Mouse (Mus musculus) hindbrain, embryonic 15.5 days (tissue): Measurements from ENCODE around the gene Foxr1. TPM values are rescaled to one million over a fixed set of nuclear protein-coding genes. Genes with fewer than 3 reads are reported as not detected.
"Not testable (repeated sequence)": the region's sequence is repeated elsewhere in the genome, so short reads cannot be mapped to it uniquely, and the experiment has no call there.

Experiments used
- ATAC-seq: fragments of 200-750 bp; cut with Nextera tagmentation; 2 replicates; pipeline ENCODE4 v1.8.0; 2017; ENCODE audit warnings: low read depth, moderate number of reproducible peaks, moderate TSS enrichment; ENCODE audit not compliant: low FRiP score
- H3K27ac ChIP-seq: fragments of 300-500 bp; sonication (generic); replicated peaks from 2 replicates; pipeline ENCODE4 v1.5.1; 2015; ENCODE audit warnings: mild to moderate bottlenecking, inconsistent platforms
- H3K27me3 ChIP-seq: fragments of 300-500 bp; sonication (generic); 2 replicates; pipeline ENCODE4 v1.6.1; 2015; ENCODE audit warnings: control low read depth, inconsistent platforms
- H3K36me3 ChIP-seq: fragments of 300-500 bp; sonication (generic); 2 replicates; pipeline ENCODE4 v1.6.1; 2015; ENCODE audit warnings: control low read depth, inconsistent platforms
- H3K4me1 ChIP-seq: fragments of 300-500 bp; sonication (generic); replicated peaks from 2 replicates; pipeline ENCODE4 v1.6.1; 2015; ENCODE audit warnings: control low read depth, inconsistent platforms
- H3K4me2 ChIP-seq: fragments of 300-500 bp; sonication (generic); 2 replicates; pipeline ENCODE4 v1.6.1; 2015; ENCODE audit warnings: moderate library complexity, mild to moderate bottlenecking, inconsistent platforms
- H3K4me3 ChIP-seq: fragments of 300-500 bp; sonication (generic); 2 replicates; pipeline ENCODE4 v1.5.1; 2015; ENCODE audit warnings: mild to moderate bottlenecking, inconsistent platforms
- H3K9ac ChIP-seq: fragments of 300-500 bp; sonication (generic); 2 replicates; pipeline ENCODE4 v1.6.1; 2015; ENCODE audit warnings: inconsistent platforms
- H3K9me3 ChIP-seq: fragments of 300-500 bp; sonication (generic); 2 replicates; pipeline ENCODE4 v1.6.1; 2016; ENCODE audit warnings: control low read depth, inconsistent platforms
- WGBS: fragments of 180-500 bp; shearing (Covaris S2); methylation state at CpG from one replicate; pipeline ENCODE4 v1.1.7; 2015; 5-methylcytosine and 5-hydroxymethylcytosine counted together
- polyA plus RNA-seq: library from polyadenylated mRNA; unstranded; fragments of >200 nt; fragmentation: Nextera tagmentation; extraction: Ambion mirVana; gene quantifications from 2 replicates; pipeline ENCODE4 v1.2.1, GENCODE M21; 2015

Gene Foxr1
- polyA plus RNA-seq, 1 experiment from 2014 or later: not detected

- no peak for ATAC-seq
- 64% methylated on average over 1 of the region's 1 CpGs for WGBS
- no peak overlapping the region for H3K27ac ChIP-seq
- no peak overlapping the region for H3K4me3 ChIP-seq
- H3K4me1 ChIP-seq: peaks cover 13% of the 10 kb centered on the region
- no peaks in the 10 kb centered on the region for H3K36me3 ChIP-seq
- no peak overlapping the region for H3K4me2 ChIP-seq
- no peaks in the 10 kb centered on the region for H3K27me3 ChIP-seq
- no peaks in the 10 kb centered on the region for H3K9me3 ChIP-seq
- no peak overlapping the region for H3K9ac ChIP-seq
Measured at GRCm38 (mm10) chr9:44474327-44474726, 33.4 kb upstream of the Foxr1 start.

- H3K4me1 ChIP-seq: peaks cover 24% of the 10 kb centered on the region
- no peaks in the 10 kb centered on the region for H3K36me3 ChIP-seq
- no peak for ATAC-seq
- no peak overlapping the region for H3K27ac ChIP-seq
- H3K9ac ChIP-seq: no peak overlapping the region
- WGBS: 65% methylated on average over 3 of the region's 3 CpGs
- H3K4me3 ChIP-seq: no peak overlapping the region
- H3K4me2 ChIP-seq: no peak overlapping the region
- H3K9me3 ChIP-seq: no peaks in the 10 kb centered on the region
- no peaks in the 10 kb centered on the region for H3K27me3 ChIP-seq
Measured at GRCm38 (mm10) chr9:44473184-44473583, 32.2 kb upstream of the Foxr1 start.

GRCm38 (mm10) chr9:44468800-44469199 lies 27.9 kb upstream of the Foxr1 start:
- WGBS: 43% methylated on average over 2 of the region's 2 CpGs

GRCm38 (mm10) chr9:44468224-44468623 lies 27.3 kb upstream of the Foxr1 start:
- H3K36me3 ChIP-seq: no peaks in the 10 kb centered on the region
- H3K9me3 ChIP-seq: no peaks in the 10 kb centered on the region
- no peak overlapping the region for H3K4me3 ChIP-seq
- peaks cover 14% of the 10 kb centered on the region for H3K4me1 ChIP-seq
- 63% methylated on average over 7 of the region's 7 CpGs for WGBS
- peak overlapping the region; percentile 21; the same call in 1 of the 2 replicates for H3K27ac ChIP-seq
- no peaks in the 10 kb centered on the region for H3K27me3 ChIP-seq
- H3K4me2 ChIP-seq: no peak overlapping the region
- no peak overlapping the region for H3K9ac ChIP-seq
- ATAC-seq: no peak

More at GRCm38 (mm10) chr9:44468800-44469199, 27.9 kb upstream of the Foxr1 start:
- Histone ChIP-seq H3K4me1 (peaks cover 14% of the 10 kb centered on the region), H3K36me3 (no peaks in the 10 kb centered on the region), H3K4me3 (no peak overlapping the region), H3K27ac (peak overlapping the region; percentile 21; the same call in 1 of the 2 replicates), H3K27me3 (no peaks in the 10 kb centered on the region), H3K4me2 (no peak overlapping the region), H3K9me3 (no peaks in the 10 kb centered on the region), H3K9ac (no peak overlapping the region)
- no peak for ATAC-seq

- Histone ChIP-seq H3K36me3 (no peaks in the 10 kb centered on the region), H3K4me3 (no peak overlapping the region), H3K4me2 (no peak overlapping the region), H3K27me3 (no peaks in the 10 kb centered on the region), H3K9ac (no peak overlapping the region), H3K9me3 (no peaks in the 10 kb centered on the region), H3K4me1 (peaks cover 19% of the 10 kb centered on the region), H3K27ac (no peak overlapping the region)
- WGBS: 81% methylated on average over 5 of the region's 5 CpGs
- no peak for ATAC-seq
Measured at GRCm38 (mm10) chr9:44461950-44462349, 21.0 kb upstream of the Foxr1 start.

GRCm38 (mm10) chr9:44457035-44457742 lies 16.3 kb upstream of the Foxr1 start:
- Histone ChIP-seq H3K9me3 (no peaks in the 10 kb centered on the region), H3K9ac (peak overlapping the region; percentile 4; the same call in 1 of the 2 replicates)
- WGBS: 1% methylated on average over 11 of the region's 11 CpGs

GRCm38 (mm10) chr9:44454891-44455220 lies 13.9 kb upstream of the Foxr1 start, which contains the start of gene Upk2:
Upk2 (minus strand) TSS chr9:44454976.
- Histone ChIP-seq H3K9me3 (no peaks in the 10 kb centered on the region), H3K4me2 (no peak within 1 kb of the TSS)

More at GRCm38 (mm10) chr9:44457035-44457742, 16.3 kb upstream of the Foxr1 start:
- H3K36me3 ChIP-seq: no peaks in the 10 kb centered on the region
- no peaks in the 10 kb centered on the region; the same call in 1 of the 2 replicates for H3K27me3 ChIP-seq
- H3K27ac ChIP-seq: peak overlapping the region; percentile 87
- peak overlapping the region; percentile 12 for H3K4me3 ChIP-seq
- H3K4me2 ChIP-seq: peak overlapping the region; percentile 50
- peaks cover 40% of the 10 kb centered on the region for H3K4me1 ChIP-seq
- peak; percentile 95 for ATAC-seq

GRCm38 (mm10) chr9:44454132-44454890 lies 13.4 kb upstream of the Foxr1 start:
- 11% methylated on average over 14 of the region's 14 CpGs for WGBS
- H3K9ac ChIP-seq: no peak overlapping the region
- peak; percentile 75 for ATAC-seq
- H3K27me3 ChIP-seq: no peaks in the 10 kb centered on the region; the same call in 1 of the 2 replicates
- H3K4me3 ChIP-seq: no peak overlapping the region
- H3K9me3 ChIP-seq: no peaks in the 10 kb centered on the region
- H3K27ac ChIP-seq: no peak overlapping the region
- no peak overlapping the region for H3K4me2 ChIP-seq
- no peaks in the 10 kb centered on the region for H3K36me3 ChIP-seq
- H3K4me1 ChIP-seq: peaks cover 40% of the 10 kb centered on the region

More at GRCm38 (mm10) chr9:44454891-44455220, 13.9 kb upstream of the Foxr1 start, which contains the start of gene Upk2:
- H3K4me3 ChIP-seq: no peak within 1 kb of the TSS
- H3K9ac ChIP-seq: no peak within 1 kb of the TSS
- peaks cover 40% of the 10 kb centered on the region for H3K4me1 ChIP-seq
- no peaks in the 10 kb centered on the region; the same call in 1 of the 2 replicates for H3K27me3 ChIP-seq
- no peak for ATAC-seq
- no peak within 1 kb of the TSS for H3K27ac ChIP-seq
- WGBS: 33% methylated on average over 4 of the region's 4 CpGs
- H3K36me3 ChIP-seq: no peaks in the 10 kb centered on the region

GRCm38 (mm10) chr9:44450387-44450786 lies 9.5 kb upstream of the Foxr1 start:
- Histone ChIP-seq H3K4me2 (no peak overlapping the region), H3K4me3 (no peak overlapping the region), H3K4me1 (peaks cover 7% of the 10 kb centered on the region), H3K36me3 (no peaks in the 10 kb centered on the region), H3K27ac (no peak overlapping the region), H3K9me3 (no peaks in the 10 kb centered on the region), H3K9ac (no peak overlapping the region), H3K27me3 (no peaks in the 10 kb centered on the region; the same call in 1 of the 2 replicates)
- no peak for ATAC-seq

- not testable (repeated sequence) for H3K9me3 ChIP-seq, H3K4me2 ChIP-seq, H3K9ac ChIP-seq, ATAC-seq, H3K36me3 ChIP-seq, H3K27me3 ChIP-seq, H3K4me3 ChIP-seq, H3K27ac ChIP-seq, H3K4me1 ChIP-seq
- 87% methylated on average over 7 of the region's 7 CpGs for WGBS
Measured at GRCm38 (mm10) chr9:44444402-44445025, 3.6 kb upstream of the Foxr1 start.

- Histone ChIP-seq H3K4me3 (no peak overlapping the region), H3K9me3 (no peaks in the 10 kb centered on the region), H3K27ac (no peak overlapping the region), H3K4me1 (no peaks in the 10 kb centered on the region), H3K9ac (no peak overlapping the region), H3K36me3 (no peaks in the 10 kb centered on the region), H3K27me3 (no peaks in the 10 kb centered on the region), H3K4me2 (no peak overlapping the region)
- ATAC-seq: no peak
- WGBS: 84% methylated on average over 6 of the region's 6 CpGs
Measured at GRCm38 (mm10) chr9:44435747-44436146, 5.2 kb downstream of the Foxr1 start.
